Mouse (Mus musculus) lung, adult 2 months (tissue): ENCODE measurements around the gene Get4.

Source experiments
- CTCF ChIP-seq: fragments of 200-500 bp; IDR thresholded peaks from 2 replicates; pipeline ENCODE4 v1.5.1; 2011; ENCODE audit warnings: mild to moderate bottlenecking, low read length, control low read depth; ENCODE audit not compliant: insufficient read depth
- POLR2A ChIP-seq: fragments of 200-500 bp; IDR thresholded peaks from 2 replicates; pipeline ENCODE4 v1.6.1; 2011; ENCODE audit warnings: low read depth, mild to moderate bottlenecking, control low read depth, low read length, borderline replicate concordance; ENCODE audit errors: extremely low read depth

DNA sequence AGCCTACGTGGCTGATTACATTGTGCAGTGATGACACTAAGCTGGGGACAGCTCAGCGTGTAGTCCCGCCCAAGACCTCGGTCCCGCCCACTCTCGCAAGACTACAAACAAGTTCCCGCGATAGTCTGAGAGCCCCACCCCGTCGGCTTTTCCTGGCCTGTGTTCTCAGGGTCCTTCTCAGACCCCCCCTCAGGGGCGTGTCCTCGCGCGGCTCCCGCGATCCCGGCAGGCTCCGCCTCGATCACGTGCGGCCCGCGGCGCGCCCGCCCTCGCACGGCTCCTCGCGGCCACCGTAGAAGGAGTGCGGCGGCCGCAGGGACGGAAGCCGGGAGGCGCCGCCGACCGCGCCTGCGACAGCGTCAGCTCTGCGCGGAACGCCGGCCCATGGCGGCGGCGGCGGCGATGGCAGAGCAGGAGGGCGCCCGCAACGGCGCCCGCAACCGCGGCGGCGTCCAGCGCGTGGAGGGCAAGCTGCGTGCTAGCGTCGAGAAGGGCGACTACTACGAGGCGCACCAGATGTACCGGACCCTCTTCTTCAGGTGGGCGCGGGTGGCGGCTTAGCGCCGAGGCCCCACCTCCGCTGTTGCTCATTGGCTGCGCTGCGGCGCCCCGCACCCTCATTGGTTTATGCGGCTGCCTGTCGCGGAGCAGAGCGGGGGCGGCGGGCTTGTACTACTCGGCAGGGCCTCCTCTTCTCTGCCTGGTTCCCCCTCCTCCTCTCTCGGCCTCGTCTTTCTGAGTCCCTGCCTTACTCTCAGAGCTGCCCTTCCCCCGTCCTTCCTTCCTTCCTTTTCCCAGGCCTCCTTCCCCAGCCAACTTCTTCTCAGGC lies at the start of gene Get4:
- TF ChIP-seq POLR2A, result peak; percentile 91; the same call in 1 of the 2 replicates
- TF ChIP-seq CTCF, result no peak
